Mouse (Mus musculus): ENCODE measurements around the gene Ntrk2. TPM values are rescaled to one million over a fixed set of nuclear protein-coding genes. Genes with fewer than 3 reads are reported as not detected.
A peak's percentile ranks its signal among the peaks of the same experiment; 100 is the strongest.

The Ntrk2 gene
- polyA plus RNA-seq, 1 experiment from 2014 or later = 58.3 TPM

DNA sequence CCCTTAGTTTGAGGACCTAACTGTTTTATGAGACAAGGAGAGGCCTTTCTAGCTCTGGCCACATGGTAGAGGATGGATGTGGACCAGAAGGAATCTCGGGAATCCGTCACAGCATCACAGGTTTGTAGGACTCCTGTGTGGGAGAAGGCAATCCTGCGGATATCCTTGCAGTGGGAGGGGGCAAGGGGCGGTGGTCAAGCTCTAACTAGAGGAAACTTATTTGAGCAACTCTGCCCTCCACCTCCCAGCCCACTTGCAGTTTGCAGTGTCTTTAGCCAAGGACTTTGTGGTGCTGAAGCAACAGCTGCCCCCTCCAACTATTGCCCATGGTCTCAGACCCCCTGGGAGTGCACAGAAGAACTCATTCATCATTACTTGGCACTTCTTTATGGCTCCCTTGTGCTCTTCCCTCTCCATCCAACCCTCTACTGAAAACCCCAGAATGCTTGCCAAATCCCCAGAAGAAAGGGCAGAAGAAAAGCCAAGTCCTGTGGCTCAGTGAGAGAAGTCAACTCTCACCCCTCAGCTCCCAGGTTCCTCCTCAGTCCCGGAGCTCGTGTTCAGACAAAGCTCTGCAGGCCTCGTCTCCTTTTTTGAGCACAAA, 336.9 kb downstream of the Ntrk2 start:
- Histone ChIP-seq H3K4me1 (ENCODE audit: control insufficient read depth, insufficient read depth, low read length) (peaks cover 3% of the 10 kb centered on the region; the same call in 1 of the 2 replicates), H3K4me3 (ENCODE audit: low read depth, low read length) (no peak overlapping the region), H3K27me3 (ENCODE audit: control insufficient read depth, insufficient read depth, low read length) (no peaks in the 10 kb centered on the region), H3K9ac (ENCODE audit: low read length) (no peak overlapping the region), H3K9me3 (ENCODE audit: control insufficient read depth, low read length) (no peaks in the 10 kb centered on the region), H3K4me2 (ENCODE audit: low read depth) (no peak overlapping the region), H3K27ac (ENCODE audit: low read depth, low read length) (0 out of 2 replicates have a peak overlapping the region, but pooled peaks have one; percentile 68), H3K36me3 (ENCODE audit: control insufficient read depth, insufficient read depth, low read length) (no peaks in the 10 kb centered on the region)
- 69% methylated on average over 7 of the region's 7 CpGs for WGBS
- DNase-seq (ENCODE audit: low spot score) (peak; percentile 20), ATAC-seq (ENCODE audit: insufficient read depth, low FRiP score, low TSS enrichment) (no peak)

DNA sequence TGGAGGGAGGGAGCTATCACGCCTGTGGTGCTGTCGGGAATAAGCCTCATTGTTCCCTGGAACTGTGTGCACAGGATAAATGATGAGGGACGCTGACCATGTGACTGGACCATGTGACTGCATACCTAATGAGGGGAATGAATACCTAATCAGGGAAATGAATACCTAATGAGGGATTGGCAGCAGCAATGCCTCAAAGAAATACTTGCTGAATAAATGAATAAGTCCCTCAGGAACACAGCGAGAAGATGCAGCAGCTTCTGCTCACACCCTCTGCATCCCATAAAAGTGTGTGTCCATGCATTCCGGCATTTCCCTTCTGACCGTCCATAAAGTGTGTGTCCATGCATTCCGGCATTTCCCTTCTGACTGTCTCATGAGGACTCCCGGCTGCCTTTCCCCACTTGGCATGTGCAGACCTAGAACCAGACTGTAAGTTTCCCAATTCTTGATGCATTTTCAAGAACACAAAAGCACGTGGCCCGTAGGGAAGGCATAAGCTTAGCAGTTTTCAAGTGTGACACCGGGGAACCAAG, 338.0 kb downstream of the Ntrk2 start:
- Histone ChIP-seq H3K4me1 (ENCODE audit: control insufficient read depth, insufficient read depth, low read length) (peaks cover 3% of the 10 kb centered on the region; the same call in 1 of the 2 replicates), H3K36me3 (ENCODE audit: control insufficient read depth, insufficient read depth, low read length) (no peaks in the 10 kb centered on the region), H3K27me3 (ENCODE audit: control insufficient read depth, insufficient read depth, low read length) (no peaks in the 10 kb centered on the region), H3K9me3 (ENCODE audit: control insufficient read depth, low read length) (no peaks in the 10 kb centered on the region), H3K4me2 (ENCODE audit: low read depth) (no peak overlapping the region), H3K27ac (ENCODE audit: low read depth, low read length) (peak overlapping the region; percentile 68), H3K9ac (ENCODE audit: low read length) (no peak overlapping the region), H3K4me3 (ENCODE audit: low read depth, low read length) (no peak overlapping the region)
- DNase-seq (ENCODE audit: low spot score) (peak; percentile 57), ATAC-seq (ENCODE audit: insufficient read depth, low FRiP score, low TSS enrichment) (peak; percentile 96)
- 60% methylated on average over 11 of the region's 11 CpGs for WGBS

DNA sequence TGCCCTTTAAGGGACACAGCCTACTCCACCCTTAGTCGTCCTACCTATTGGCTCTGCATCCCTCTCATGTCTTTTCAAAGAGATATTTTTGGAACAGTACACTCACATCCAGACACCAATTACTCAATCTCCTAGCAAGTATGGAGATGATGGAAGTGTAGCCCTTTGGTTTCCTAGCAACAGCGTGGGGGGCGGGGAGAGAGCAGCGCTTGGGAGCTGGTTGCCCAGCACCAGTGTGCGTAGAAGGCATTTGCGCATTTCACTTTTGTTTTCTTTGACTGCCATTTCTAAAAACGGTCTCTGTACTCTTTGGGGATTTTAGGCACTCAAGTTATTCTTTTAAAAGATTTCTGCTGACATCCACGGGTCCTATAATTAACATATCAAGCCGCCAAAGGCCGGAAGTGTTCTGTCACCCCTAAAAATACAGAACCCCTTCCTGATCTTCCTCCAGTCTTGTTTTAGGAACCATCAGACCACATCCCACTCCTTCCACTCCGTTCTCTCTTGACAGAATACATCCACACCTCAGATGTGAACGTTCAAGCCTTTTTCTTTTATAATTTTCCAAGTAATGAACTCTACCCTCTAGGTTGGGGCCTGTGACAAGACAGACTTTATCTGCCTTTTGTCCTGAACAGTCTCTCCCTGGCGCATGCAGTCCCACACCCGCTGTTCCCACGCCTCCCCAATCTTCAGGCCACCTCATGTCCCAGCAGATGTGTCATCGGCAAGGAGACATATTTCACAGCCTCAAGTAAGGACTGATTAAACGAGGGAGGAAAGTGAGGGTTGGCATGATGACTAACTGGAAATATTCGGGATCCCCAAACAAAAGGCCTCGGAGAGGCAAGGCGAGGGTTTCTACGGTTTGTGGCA, 339.5 kb downstream of the Ntrk2 start:
- Histone ChIP-seq H3K4me3 (ENCODE audit: low read depth, low read length) (no peak overlapping the region), H3K4me2 (ENCODE audit: low read depth) (no peak overlapping the region), H3K27ac (ENCODE audit: low read depth, low read length) (peak overlapping the region; percentile 11; the same call in 1 of the 2 replicates), H3K36me3 (ENCODE audit: control insufficient read depth, insufficient read depth, low read length) (no peaks in the 10 kb centered on the region), H3K4me1 (ENCODE audit: control insufficient read depth, insufficient read depth, low read length) (peaks cover 3% of the 10 kb centered on the region; the same call in 1 of the 2 replicates), H3K27me3 (ENCODE audit: control insufficient read depth, insufficient read depth, low read length) (no peaks in the 10 kb centered on the region), H3K9me3 (ENCODE audit: control insufficient read depth, low read length) (no peaks in the 10 kb centered on the region), H3K9ac (ENCODE audit: low read length) (no peak overlapping the region)
- ATAC-seq (ENCODE audit: insufficient read depth, low FRiP score, low TSS enrichment) = 0 out of 2 replicates have a peak, but pooled peaks have one; percentile 35
- DNase-seq (ENCODE audit: low spot score) = peak; percentile 82
- 59% methylated on average over 21 of the region's 21 CpGs for WGBS

DNA sequence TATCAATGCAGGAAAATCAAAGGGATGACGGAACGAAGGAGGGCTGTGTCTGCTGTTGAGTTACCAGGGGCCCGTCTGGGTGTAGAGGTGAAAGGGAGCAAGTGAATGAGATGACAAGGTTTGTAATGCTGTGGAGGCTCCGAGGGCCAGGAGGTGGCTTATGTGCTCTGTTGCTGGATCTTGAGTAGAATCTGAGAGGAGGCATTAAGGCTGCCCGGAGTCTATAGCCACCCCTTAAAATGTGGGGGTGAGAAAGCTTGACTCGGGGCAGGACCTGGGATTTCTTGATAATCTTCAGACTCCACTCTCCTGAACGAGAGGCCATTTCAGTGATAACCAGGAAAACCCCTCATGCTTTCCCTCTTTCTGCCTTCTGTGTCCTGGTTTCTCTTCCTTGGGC, 340.2 kb downstream of the Ntrk2 start:
- Histone ChIP-seq H3K4me2 (ENCODE audit: low read depth) (no peak overlapping the region), H3K36me3 (ENCODE audit: control insufficient read depth, insufficient read depth, low read length) (no peaks in the 10 kb centered on the region), H3K4me3 (ENCODE audit: low read depth, low read length) (no peak overlapping the region), H3K27me3 (ENCODE audit: control insufficient read depth, insufficient read depth, low read length) (no peaks in the 10 kb centered on the region), H3K9me3 (ENCODE audit: control insufficient read depth, low read length) (no peaks in the 10 kb centered on the region), H3K4me1 (ENCODE audit: control insufficient read depth, insufficient read depth, low read length) (peaks cover 3% of the 10 kb centered on the region; the same call in 1 of the 2 replicates), H3K27ac (ENCODE audit: low read depth, low read length) (peak overlapping the region; percentile 11; the same call in 1 of the 2 replicates), H3K9ac (ENCODE audit: low read length) (no peak overlapping the region)
- ATAC-seq (ENCODE audit: insufficient read depth, low FRiP score, low TSS enrichment) (no peak), DNase-seq (ENCODE audit: low spot score) (no peak)
- WGBS = 87% methylated on average over 7 of the region's 7 CpGs

DNA sequence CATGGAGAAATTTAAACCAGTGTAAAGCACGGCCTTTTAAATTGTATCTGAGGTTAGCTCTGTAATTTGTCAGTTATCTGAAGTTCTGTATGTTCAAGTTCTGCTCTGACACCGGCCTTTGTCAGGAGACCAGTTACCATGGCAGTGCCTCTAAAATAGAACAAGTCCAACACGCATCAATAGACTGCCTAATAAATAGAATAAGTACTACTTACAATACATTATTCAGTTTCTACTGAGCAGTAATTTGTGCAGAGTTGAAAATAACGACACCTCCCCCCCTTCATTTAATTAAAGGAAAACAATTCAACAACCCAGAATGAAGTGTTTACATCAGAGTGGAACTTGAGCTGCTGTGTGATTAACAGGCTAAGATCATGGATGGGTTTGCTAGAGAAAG, 341.6 kb downstream of the Ntrk2 start:
- H3K4me2 ChIP-seq (ENCODE audit: low read depth) = no peak overlapping the region
- no peaks in the 10 kb centered on the region for H3K27me3 ChIP-seq (ENCODE audit: control insufficient read depth, insufficient read depth, low read length)
- no peaks in the 10 kb centered on the region for H3K9me3 ChIP-seq (ENCODE audit: control insufficient read depth, low read length)
- no peak for ATAC-seq (ENCODE audit: insufficient read depth, low FRiP score, low TSS enrichment)
- H3K4me3 ChIP-seq (ENCODE audit: low read depth, low read length) = no peak overlapping the region
- no peak overlapping the region for H3K9ac ChIP-seq (ENCODE audit: low read length)
- peaks cover 3% of the 10 kb centered on the region; the same call in 1 of the 2 replicates for H3K4me1 ChIP-seq (ENCODE audit: control insufficient read depth, insufficient read depth, low read length)
- WGBS = 83% methylated on average over 4 of the region's 4 CpGs
- H3K36me3 ChIP-seq (ENCODE audit: control insufficient read depth, insufficient read depth, low read length) = no peaks in the 10 kb centered on the region
- H3K27ac ChIP-seq (ENCODE audit: low read depth, low read length) = no peak overlapping the region
- no peak for DNase-seq (ENCODE audit: low spot score)

DNA sequence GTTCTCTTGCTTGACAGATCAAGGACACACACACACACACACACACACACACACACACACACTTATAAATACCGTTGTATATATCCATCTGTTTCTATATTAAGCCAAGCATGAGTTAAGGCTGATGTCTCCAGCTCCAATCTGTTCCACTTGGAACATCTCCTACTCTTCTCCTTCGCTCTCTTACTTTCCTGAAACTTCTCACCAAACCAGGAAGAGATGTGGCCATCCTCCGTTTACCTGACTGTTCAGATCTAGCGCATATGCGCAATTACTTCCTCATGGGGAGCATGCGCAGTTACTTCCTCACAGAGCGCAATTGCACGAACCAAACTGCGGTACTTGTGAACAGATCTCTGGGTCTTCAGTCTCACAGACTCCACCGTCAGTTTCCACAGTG, 342.4 kb downstream of the Ntrk2 start:
- ATAC-seq (ENCODE audit: insufficient read depth, low FRiP score, low TSS enrichment) = no peak
- Histone ChIP-seq H3K4me1 (ENCODE audit: control insufficient read depth, insufficient read depth, low read length) (no peaks in the 10 kb centered on the region; the same call in 1 of the 2 replicates), H3K9ac (ENCODE audit: low read length) (no peak overlapping the region), H3K27me3 (ENCODE audit: control insufficient read depth, insufficient read depth, low read length) (no peaks in the 10 kb centered on the region), H3K4me3 (ENCODE audit: low read depth, low read length) (no peak overlapping the region), H3K9me3 (ENCODE audit: control insufficient read depth, low read length) (no peaks in the 10 kb centered on the region), H3K4me2 (ENCODE audit: low read depth) (no peak overlapping the region), H3K27ac (ENCODE audit: low read depth, low read length) (no peak overlapping the region), H3K36me3 (ENCODE audit: control insufficient read depth, insufficient read depth, low read length) (no peaks in the 10 kb centered on the region)
- no peak for DNase-seq (ENCODE audit: low spot score)
- WGBS = 90% methylated on average over 10 of the region's 10 CpGs

DNA sequence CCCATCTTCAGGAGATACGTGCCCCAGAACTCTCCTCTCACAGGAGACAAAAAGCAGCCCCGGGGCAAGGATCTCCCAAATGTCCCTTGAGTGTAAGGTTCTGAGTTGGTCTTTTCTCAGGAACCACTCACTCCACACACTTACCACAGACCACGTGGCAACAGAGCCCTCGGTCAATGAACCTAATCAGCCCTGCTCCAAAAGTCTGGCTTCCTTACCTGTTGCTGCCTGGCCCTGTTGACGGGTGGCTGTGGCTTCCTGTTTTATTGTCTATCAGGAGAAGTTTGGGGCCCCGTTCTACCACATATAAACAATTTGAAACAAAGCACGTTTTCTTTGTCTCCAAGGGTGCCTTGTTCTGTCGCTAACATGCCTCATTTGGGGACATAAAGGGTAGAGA, 357.6 kb downstream of the Ntrk2 start:
- ATAC-seq (ENCODE audit: insufficient read depth, low FRiP score, low TSS enrichment) (no peak), DNase-seq (ENCODE audit: low spot score) (no peak)
- no peaks in the 10 kb centered on the region for H3K4me1 ChIP-seq (ENCODE audit: control insufficient read depth, insufficient read depth, low read length)
- H3K36me3 ChIP-seq (ENCODE audit: control insufficient read depth, insufficient read depth, low read length) = no peaks in the 10 kb centered on the region
- H3K4me3 ChIP-seq (ENCODE audit: low read depth, low read length) = no peak overlapping the region
- H3K27ac ChIP-seq (ENCODE audit: low read depth, low read length) = no peak overlapping the region
- no peaks in the 10 kb centered on the region for H3K27me3 ChIP-seq (ENCODE audit: control insufficient read depth, insufficient read depth, low read length)
- no peaks in the 10 kb centered on the region for H3K9me3 ChIP-seq (ENCODE audit: control insufficient read depth, low read length)
- H3K4me2 ChIP-seq (ENCODE audit: low read depth) = no peak overlapping the region
- H3K9ac ChIP-seq (ENCODE audit: low read length) = no peak overlapping the region
- WGBS = 81% methylated on average over 8 of the region's 8 CpGs

DNA sequence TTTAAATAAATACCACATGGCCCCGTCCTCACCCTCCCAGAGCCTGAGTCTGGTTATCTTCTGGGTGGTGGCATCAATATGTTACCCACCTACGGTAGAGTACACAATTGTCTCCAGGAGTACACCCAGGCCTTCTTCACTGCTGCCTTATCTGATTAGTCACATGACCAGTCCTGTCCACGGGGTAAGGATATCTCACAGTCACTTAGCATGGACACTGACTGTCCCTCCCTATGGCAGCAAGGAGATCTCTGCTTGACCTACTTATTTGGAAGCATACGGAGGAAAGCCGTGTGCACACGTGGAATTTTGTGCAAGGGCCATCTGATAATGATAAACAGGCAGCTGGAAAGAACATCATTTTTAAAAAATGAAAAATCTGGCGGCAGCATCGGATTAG, 367.5 kb downstream of the Ntrk2 start:
- Histone ChIP-seq H3K27me3 (ENCODE audit: control insufficient read depth, insufficient read depth, low read length) (no peaks in the 10 kb centered on the region), H3K4me2 (ENCODE audit: low read depth) (no peak overlapping the region), H3K4me3 (ENCODE audit: low read depth, low read length) (no peak overlapping the region), H3K4me1 (ENCODE audit: control insufficient read depth, insufficient read depth, low read length) (no peaks in the 10 kb centered on the region), H3K36me3 (ENCODE audit: control insufficient read depth, insufficient read depth, low read length) (no peaks in the 10 kb centered on the region), H3K9me3 (ENCODE audit: control insufficient read depth, low read length) (no peaks in the 10 kb centered on the region), H3K27ac (ENCODE audit: low read depth, low read length) (no peak overlapping the region), H3K9ac (ENCODE audit: low read length) (no peak overlapping the region)
- no peak for DNase-seq (ENCODE audit: low spot score)
- 79% methylated on average over 8 of the region's 8 CpGs for WGBS
- no peak for ATAC-seq (ENCODE audit: insufficient read depth, low FRiP score, low TSS enrichment)
